Mouse (Mus musculus) lung, adult 18-20 months (tissue): ENCODE data around the gene Kdm4b.

Source experiments
- DNase-seq, 2 experiments: peaks; one replicate each; pipeline ENCODE4 v3.0.0; 2022; ENCODE audit warnings: mixed read lengths in 2 of 2

Kdm4b gene

GRCm38 (mm10) chr17:56396051-56396450 lies 70.2 kb downstream of the Kdm4b start:
- DNase-seq = no peak

- no peak for DNase-seq
Observed at GRCm38 (mm10) chr17:56400221-56400620, 74.4 kb downstream of the Kdm4b start.

GRCm38 (mm10) chr17:56401051-56401521 lies 75.2 kb downstream of the Kdm4b start:
- DNase-seq = no peak

GRCm38 (mm10) chr17:56405341-56405740 lies 79.5 kb downstream of the Kdm4b start:
- DNase-seq = peak in 1 of 2 experiments; percentile 28

- DNase-seq = peak in 1 of 2 experiments; percentile 11
Observed at GRCm38 (mm10) chr17:56405856-56406840, 80.3 kb downstream of the Kdm4b start.

GRCm38 (mm10) chr17:56406878-56407277 lies 81.0 kb downstream of the Kdm4b start:
- DNase-seq = no peak

GRCm38 (mm10) chr17:56407379-56407778 lies 81.5 kb downstream of the Kdm4b start:
- no peak for DNase-seq

GRCm38 (mm10) chr17:56408965-56409625 lies 83.2 kb downstream of the Kdm4b start:
- DNase-seq = no peak

GRCm38 (mm10) chr17:56409759-56410158 lies 83.9 kb downstream of the Kdm4b start:
- DNase-seq = peak in 1 of 2 experiments; percentile 36

- DNase-seq = no peak
Observed at GRCm38 (mm10) chr17:56411437-56411836, 85.6 kb downstream of the Kdm4b start.

- DNase-seq = peak; percentile 52 to 61
Observed at GRCm38 (mm10) chr17:56413113-56413512, 87.3 kb downstream of the Kdm4b start.

- no peak for DNase-seq
Observed at GRCm38 (mm10) chr17:56414785-56415184, 88.9 kb downstream of the Kdm4b start.

GRCm38 (mm10) chr17:56418304-56418703 lies 92.4 kb downstream of the Kdm4b start:
- no peak for DNase-seq

- no peak for DNase-seq
Observed at GRCm38 (mm10) chr17:56420022-56420421, 94.2 kb downstream of the Kdm4b start.

GRCm38 (mm10) chr17:56424726-56425583 lies 99.1 kb downstream of the Kdm4b start:
- DNase-seq = peak; percentile 81 to 85

GRCm38 (mm10) chr17:56425584-56425914 lies 99.7 kb downstream of the Kdm4b start:
- peak; percentile 66 to 78 for DNase-seq

- DNase-seq = no peak
Observed at GRCm38 (mm10) chr17:56425941-56426340, 100.1 kb downstream of the Kdm4b start.

GRCm38 (mm10) chr17:56427857-56428256 lies 102.0 kb downstream of the Kdm4b start:
- no peak for DNase-seq

- DNase-seq = no peak
Observed at GRCm38 (mm10) chr17:56431582-56431981, 105.7 kb downstream of the Kdm4b start.

GRCm38 (mm10) chr17:56439731-56440460 lies 114.0 kb downstream of the Kdm4b start:
- DNase-seq = no peak

GRCm38 (mm10) chr17:56442316-56442715 lies 116.5 kb downstream of the Kdm4b start:
- DNase-seq = no peak

- DNase-seq = no peak
Observed at GRCm38 (mm10) chr17:56443341-56443795, 117.5 kb downstream of the Kdm4b start.
